Mouse (Mus musculus) effector memory CD4-positive, alpha-beta T cell, adult 5 months (primary cell): Measurements from ENCODE around the gene Erap1. TPM values are rescaled to one million over a fixed set of nuclear protein-coding genes. Genes with fewer than 3 reads are reported as not detected.

ENCODE experiments used
- polyA plus RNA-seq: library from polyadenylated mRNA; unstranded; fragments of 100-300 nt; shearing (Covaris generic); gene quantifications from one replicate; pipeline ENCODE4 v1.2.1, GENCODE M21; 2017

The Erap1 gene
- 115 TPM for polyA plus RNA-seq

DNA sequence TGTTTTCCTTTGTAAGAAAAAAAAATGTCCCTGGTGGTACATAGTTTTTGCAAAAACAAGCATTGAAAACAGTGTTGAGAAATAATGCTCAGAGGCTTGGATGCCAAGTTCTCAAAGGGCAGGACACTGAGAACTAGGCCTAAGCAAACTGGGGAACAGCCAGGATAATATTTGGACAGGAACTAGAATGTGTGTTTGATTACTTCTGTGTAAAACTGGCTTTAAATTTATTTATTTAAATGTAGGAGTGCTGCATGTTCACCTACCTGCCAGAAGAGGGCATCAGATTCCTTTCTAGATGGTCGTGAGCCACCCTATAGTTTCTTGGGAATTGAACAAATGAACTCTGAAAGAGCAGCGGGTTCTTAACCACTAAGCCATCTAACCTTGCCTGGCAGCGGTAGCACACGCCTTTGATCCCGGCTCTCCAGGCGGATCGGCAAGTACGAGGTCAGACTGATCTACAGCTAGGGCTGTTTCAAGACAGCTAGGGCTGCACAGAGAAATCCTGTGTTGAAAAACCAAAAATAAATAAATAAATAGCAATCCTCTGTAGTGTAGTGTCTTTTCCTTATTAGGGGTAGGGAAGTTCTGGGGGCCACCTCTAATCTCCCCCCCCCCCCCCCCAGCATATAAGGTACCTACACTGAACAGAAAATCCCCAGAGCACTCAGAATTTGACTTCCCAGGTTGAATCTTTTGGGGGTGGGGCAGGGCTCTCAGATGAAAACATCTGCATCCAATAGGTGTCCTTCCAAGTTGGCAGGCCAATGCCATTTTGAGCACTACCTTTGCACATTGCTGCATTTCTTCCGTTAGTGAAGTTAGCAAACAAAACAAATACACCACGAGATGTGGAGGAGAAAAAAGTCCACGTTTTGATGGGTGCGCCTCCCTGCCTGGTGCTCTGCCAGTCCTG, at the start of gene Erap1:
Gene Erap1 (plus strand): TSS at position 776 of the 919 bp plus-strand sequence.

Other genes starting within 250 kb of the Erap1 start
- 0.41 TPM for gene Zfp72, start 248.7 kb upstream of the Erap1 start, polyA plus RNA-seq
- gene Ftl1-ps1, start 239.9 kb upstream of the Erap1 start, polyA plus RNA-seq = 53.4 TPM
- 5.0 TPM for gene Zfp825, start 145.6 kb upstream of the Erap1 start, polyA plus RNA-seq
- gene Cast, start 169.2 kb downstream of the Erap1 start, polyA plus RNA-seq = 188 TPM